Mouse (Mus musculus): ENCODE results near the gene Abcc4.

Abcc4 gene

GRCm38 (mm10) chr14:118705808-118706731 lies at the start of gene Abcc4:
Gene Abcc4 (minus strand): TSS chr14:118706219.
- CTCF ChIA-PET: no interaction called here

GRCm38 (mm10) chr14:118751193-118751753 lies 45.3 kb upstream of the Abcc4 start:
- CTCF ChIA-PET: no interaction called here

- CTCF ChIA-PET: no interaction called here
Observed at GRCm38 (mm10) chr14:118750505-118751192, 44.6 kb upstream of the Abcc4 start.

- CTCF ChIA-PET: no interaction called here
Observed at GRCm38 (mm10) chr14:118749715-118750114, 43.7 kb upstream of the Abcc4 start.

GRCm38 (mm10) chr14:118749068-118749467 lies 43.0 kb upstream of the Abcc4 start:
- CTCF ChIA-PET: no interaction called here

- CTCF ChIA-PET: no interaction called here
Observed at GRCm38 (mm10) chr14:118742862-118743261, 36.8 kb upstream of the Abcc4 start.

- CTCF ChIA-PET: interaction anchor here (0.6 kb wide), 1 partner anchor 149 kb away, joined by 12 read pairs; no protein-coding TSS in a partner anchor
Observed at GRCm38 (mm10) chr14:118741780-118742179, 35.8 kb upstream of the Abcc4 start.

- CTCF ChIA-PET: no interaction called here
Observed at GRCm38 (mm10) chr14:118737251-118737888, 31.4 kb upstream of the Abcc4 start.

GRCm38 (mm10) chr14:118735114-118735513 lies 29.1 kb upstream of the Abcc4 start:
- CTCF ChIA-PET: no interaction called here

GRCm38 (mm10) chr14:118733146-118733545 lies 27.1 kb upstream of the Abcc4 start:
- CTCF ChIA-PET: no interaction called here

- CTCF ChIA-PET: no interaction called here
Observed at GRCm38 (mm10) chr14:118730631-118731030, 24.6 kb upstream of the Abcc4 start.

GRCm38 (mm10) chr14:118725467-118725866 lies 19.4 kb upstream of the Abcc4 start:
- CTCF ChIA-PET: no interaction called here

GRCm38 (mm10) chr14:118723920-118724693 lies 18.1 kb upstream of the Abcc4 start:
- CTCF ChIA-PET: no interaction called here

GRCm38 (mm10) chr14:118719566-118720174 lies 13.7 kb upstream of the Abcc4 start:
- CTCF ChIA-PET: no interaction called here

GRCm38 (mm10) chr14:118718576-118718975 lies 12.6 kb upstream of the Abcc4 start:
- CTCF ChIA-PET: no interaction called here

GRCm38 (mm10) chr14:118716372-118717312 lies 10.6 kb upstream of the Abcc4 start:
- CTCF ChIA-PET: no interaction called here

- CTCF ChIA-PET: no interaction called here
Observed at GRCm38 (mm10) chr14:118714720-118715119, 8.7 kb upstream of the Abcc4 start.

- CTCF ChIA-PET: interaction anchor here (0.5 kb wide), 1 partner anchor 1232 kb away, joined by 3 read pairs; no protein-coding TSS in a partner anchor
Observed at GRCm38 (mm10) chr14:118714320-118714719, 8.3 kb upstream of the Abcc4 start.

- CTCF ChIA-PET: interaction anchor here (0.5 kb wide), 1 partner anchor 1232 kb away, joined by 3 read pairs; no protein-coding TSS in a partner anchor
Observed at GRCm38 (mm10) chr14:118713869-118714268, 7.8 kb upstream of the Abcc4 start.

GRCm38 (mm10) chr14:118713408-118713807 lies 7.4 kb upstream of the Abcc4 start:
- CTCF ChIA-PET: no interaction called here

Data from spleen, embryonic (tissue).